Mouse (Mus musculus) midbrain, embryonic 12.5 days (tissue): ENCODE measurements around the gene S100pbp. TPM values are rescaled to one million over a fixed set of nuclear protein-coding genes. Genes with fewer than 3 reads are reported as not detected.

Experiments used
- ATAC-seq: fragments of 200-750 bp; cut with Nextera tagmentation; 2 replicates; pipeline ENCODE4 v1.8.0; 2017; ENCODE audit warnings: low read depth, moderate TSS enrichment, moderate library complexity; ENCODE audit not compliant: low FRiP score
- H3K27ac ChIP-seq: fragments of 300-500 bp; sonication (generic); replicated peaks from 2 replicates; pipeline ENCODE4 v1.5.1; 2016; ENCODE audit warnings: mild to moderate bottlenecking
- H3K27me3 ChIP-seq: fragments of 300-500 bp; sonication (generic); 2 replicates; pipeline ENCODE4 v1.6.1; 2016; ENCODE audit warnings: mild to moderate bottlenecking
- H3K36me3 ChIP-seq: fragments of 300-500 bp; sonication (generic); 2 replicates; pipeline ENCODE4 v1.6.1; 2016
- H3K4me1 ChIP-seq: fragments of 300-500 bp; sonication (generic); 2 replicates; pipeline ENCODE4 v1.6.1; 2016
- H3K4me2 ChIP-seq: fragments of 300-500 bp; sonication (generic); replicated peaks from 2 replicates; pipeline ENCODE4 v1.6.1; 2016; ENCODE audit warnings: mild to moderate bottlenecking, moderate library complexity
- H3K4me3 ChIP-seq: fragments of 300-500 bp; sonication (generic); 2 replicates; pipeline ENCODE4 v1.5.1; 2016; ENCODE audit warnings: mild to moderate bottlenecking
- H3K9ac ChIP-seq: fragments of 300-500 bp; sonication (generic); replicated peaks from 2 replicates; pipeline ENCODE4 v1.6.1; 2016; ENCODE audit warnings: mild to moderate bottlenecking, moderate library complexity
- H3K9me3 ChIP-seq: fragments of 300-500 bp; sonication (generic); 2 replicates; pipeline ENCODE4 v1.6.1; 2016; ENCODE audit warnings: mild to moderate bottlenecking
- WGBS: fragments of 180-500 bp; shearing (Covaris S2); methylation state at CpG from one replicate; pipeline ENCODE4 v1.1.7; 2016; 5-methylcytosine and 5-hydroxymethylcytosine counted together
- polyA plus RNA-seq: library from polyadenylated mRNA; unstranded; fragments of >200 nt; fragmentation: Nextera tagmentation; extraction: Ambion mirVana; gene quantifications from 2 replicates; pipeline ENCODE4 v1.2.1, GENCODE M21; 2016

The S100pbp gene
- polyA plus RNA-seq, result 28.4 and 31.3 TPM in 2 replicates

DNA sequence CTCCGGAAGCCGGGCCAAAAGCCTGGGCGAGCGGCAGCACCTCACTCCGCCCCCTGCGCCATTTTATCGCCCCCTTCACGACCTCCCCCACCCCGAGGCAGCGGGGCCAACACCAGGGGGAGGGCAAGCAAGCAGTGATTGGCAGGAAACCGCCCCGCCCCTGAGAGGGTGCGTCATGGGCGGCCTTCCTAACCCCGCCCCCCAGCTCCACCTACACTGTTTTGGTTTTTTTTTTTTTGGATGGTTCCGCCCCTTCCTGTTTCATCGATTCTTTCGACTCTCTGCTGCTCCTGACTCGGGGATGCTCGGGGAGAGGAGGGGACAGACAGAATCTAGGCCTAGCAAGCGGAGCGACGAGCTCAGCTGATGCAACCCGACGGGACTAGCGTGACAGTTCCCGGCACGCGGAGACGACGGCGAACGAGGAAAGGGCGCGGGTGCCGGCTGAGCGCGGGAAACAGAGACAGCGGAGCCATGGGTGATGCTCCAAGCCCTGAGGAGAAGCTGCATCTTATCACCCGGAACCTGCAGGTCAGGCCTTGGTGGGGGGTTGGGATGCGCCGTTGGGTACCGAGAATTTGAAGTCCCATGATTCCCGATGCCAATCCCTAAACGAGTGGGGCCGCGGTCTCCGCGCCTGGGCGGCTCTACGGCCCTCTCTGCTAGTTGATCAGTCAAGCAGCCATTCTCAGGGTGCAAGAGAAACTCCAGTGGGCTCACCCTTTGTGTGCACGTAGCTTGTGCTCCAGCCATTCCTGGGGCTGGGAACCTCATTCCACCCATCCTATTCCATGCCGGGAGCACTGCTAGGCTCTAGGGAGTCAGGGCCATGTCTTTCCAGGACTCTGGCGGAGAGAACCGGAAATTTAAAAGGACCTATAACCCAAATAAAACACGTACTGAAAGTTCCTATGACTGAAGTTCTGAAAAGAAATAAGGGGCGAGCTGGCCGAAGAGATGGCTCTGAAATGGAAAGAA is at the start of gene S100pbp, which contains the start of gene Yars:
Gene S100pbp, minus strand, starts transcription at position 186 of the 978 bp plus-strand sequence.
Gene Yars, plus strand, starts transcription at position 219 of the 978 bp plus-strand sequence.
- no peaks in the 10 kb centered on the region for H3K9me3 ChIP-seq
- H3K27ac ChIP-seq, result peak within 1 kb of the TSS; percentile 89
- peak within 1 kb of the TSS; percentile 85 for H3K4me2 ChIP-seq
- peak within 1 kb of the TSS; percentile 88 for H3K4me3 ChIP-seq
- H3K9ac ChIP-seq, result peak within 1 kb of the TSS; percentile 89
- H3K4me1 ChIP-seq, result peaks cover 23% of the 10 kb centered on the region
- peak; percentile 86 for ATAC-seq
- WGBS, result under 1% methylated on average over 57 of the region's 58 CpGs
- no peaks in the 10 kb centered on the region for H3K27me3 ChIP-seq
- H3K36me3 ChIP-seq, result peaks cover 8% of the 10 kb centered on the region; the same call in 1 of the 2 replicates

DNA sequence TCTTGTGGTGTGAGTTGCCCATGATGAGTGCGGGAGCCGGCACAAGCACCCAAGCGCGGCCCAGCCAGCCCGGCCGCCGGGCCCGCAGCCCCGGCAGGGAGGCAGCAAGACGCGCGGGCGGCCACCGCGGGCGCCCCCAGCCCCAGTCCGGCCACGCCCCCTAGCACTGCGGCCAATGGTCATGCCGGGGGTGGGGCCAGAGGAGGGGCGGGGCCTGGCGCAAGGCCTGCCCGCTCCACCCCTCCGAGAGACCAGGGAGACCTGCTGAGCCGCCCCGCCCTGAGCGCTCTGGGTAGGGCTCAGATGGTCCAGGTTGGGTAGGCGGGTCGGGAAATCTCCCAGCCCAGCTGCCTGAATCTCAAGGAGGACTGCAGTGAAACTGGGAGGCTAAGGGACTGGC is 49.5 kb upstream of the S100pbp start:
- Histone ChIP-seq H3K4me1 (peaks cover 47% of the 10 kb centered on the region), H3K9ac (peak overlapping the region; percentile 75)

GRCm38 (mm10) chr4:129238579-129239016 is 49.1 kb upstream of the S100pbp start:
- Histone ChIP-seq H3K4me3 (peak overlapping the region; percentile 78), H3K9me3 (no peaks in the 10 kb centered on the region), H3K9ac (peak overlapping the region; percentile 75), H3K27me3 (peaks cover 3% of the 10 kb centered on the region; the same call in 1 of the 2 replicates), H3K36me3 (no peaks in the 10 kb centered on the region), H3K4me2 (peak overlapping the region; percentile 89), H3K27ac (peak overlapping the region; percentile 40; the same call in 1 of the 2 replicates), H3K4me1 (peaks cover 47% of the 10 kb centered on the region)
- under 1% methylated on average over 22 of the region's 23 CpGs for WGBS
- peak; percentile 66 for ATAC-seq

More for the DNA sequence above, 49.5 kb upstream of the S100pbp start:
- Histone ChIP-seq H3K4me3 (peak overlapping the region; percentile 78), H3K9me3 (no peaks in the 10 kb centered on the region), H3K36me3 (no peaks in the 10 kb centered on the region), H3K4me2 (peak overlapping the region; percentile 89), H3K27me3 (peaks cover 3% of the 10 kb centered on the region; the same call in 1 of the 2 replicates), H3K27ac (peak overlapping the region; percentile 40; the same call in 1 of the 2 replicates)
- WGBS, result under 1% methylated on average over 21 of the region's 29 CpGs
- ATAC-seq, result peak; percentile 88

- no peak overlapping the region for H3K27ac ChIP-seq
- H3K36me3 ChIP-seq, result no peaks in the 10 kb centered on the region
- peak overlapping the region; percentile 78 for H3K4me3 ChIP-seq
- ATAC-seq, result no peak
- peaks cover 3% of the 10 kb centered on the region; the same call in 1 of the 2 replicates for H3K27me3 ChIP-seq
- H3K9ac ChIP-seq, result peak overlapping the region; percentile 75
- no peaks in the 10 kb centered on the region for H3K9me3 ChIP-seq
- peak overlapping the region; percentile 89 for H3K4me2 ChIP-seq
- WGBS, result 4% methylated on average over 21 of the region's 21 CpGs
- H3K4me1 ChIP-seq, result peaks cover 44% of the 10 kb centered on the region
These were observed 48.4 kb upstream of the S100pbp start for GRCm38 (mm10) chr4:129237843-129238441.

DNA sequence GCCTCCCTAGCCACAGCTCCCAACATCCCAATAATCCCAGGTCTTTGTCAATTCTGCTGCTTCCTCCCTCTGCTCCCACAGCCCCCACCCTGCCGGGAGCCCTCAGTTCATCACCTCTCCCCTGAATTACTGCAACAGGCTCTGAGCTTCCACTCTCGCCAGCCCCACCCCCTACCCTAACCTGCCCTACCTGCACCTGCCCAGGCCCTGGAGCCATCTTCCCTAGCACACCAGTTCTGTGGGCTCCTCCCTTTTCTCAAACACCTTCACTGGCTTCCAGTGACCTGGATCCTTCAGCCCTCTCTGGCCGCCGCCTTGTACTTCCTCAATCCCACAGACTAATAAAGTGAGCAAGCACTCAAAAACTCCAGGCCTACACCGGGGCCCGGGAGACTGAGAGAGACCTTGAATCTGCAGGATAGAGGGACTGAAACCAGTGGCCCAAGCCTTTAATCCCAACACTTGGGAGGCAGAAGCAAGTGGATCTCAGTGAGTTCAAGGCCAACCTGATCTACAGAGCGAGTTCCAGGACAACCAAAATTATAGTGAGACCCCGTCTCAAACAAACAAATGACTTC is 46.8 kb upstream of the S100pbp start:
- Histone ChIP-seq H3K27ac (no peak overlapping the region), H3K9me3 (no peaks in the 10 kb centered on the region), H3K4me3 (no peak overlapping the region), H3K4me1 (peaks cover 34% of the 10 kb centered on the region), H3K36me3 (no peaks in the 10 kb centered on the region), H3K4me2 (no peak overlapping the region), H3K27me3 (peaks cover 3% of the 10 kb centered on the region; the same call in 1 of the 2 replicates), H3K9ac (no peak overlapping the region)
- no peak for ATAC-seq
- 77% methylated on average over 8 of the region's 8 CpGs for WGBS

DNA sequence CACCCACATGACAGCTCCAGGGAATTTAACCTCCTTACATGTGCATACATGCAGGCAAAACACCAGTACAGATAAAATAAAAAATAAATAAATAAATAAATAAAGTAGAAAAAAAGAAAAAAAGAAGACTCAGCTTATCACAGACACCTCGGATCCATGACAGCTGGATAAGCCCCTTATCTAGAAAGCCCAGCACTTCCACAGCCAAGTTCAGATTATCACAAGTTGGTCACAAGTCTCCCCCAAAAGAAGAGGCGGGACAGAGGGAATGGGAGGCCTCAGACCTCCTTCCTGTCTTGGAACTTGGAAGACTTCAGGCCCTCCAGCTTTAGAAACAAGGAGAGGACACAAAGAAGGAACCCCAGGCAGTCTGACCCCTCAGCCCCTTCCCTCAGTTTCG is 45.6 kb upstream of the S100pbp start:
- Histone ChIP-seq H3K4me1 (peaks cover 34% of the 10 kb centered on the region), H3K27me3 (peaks cover 3% of the 10 kb centered on the region; the same call in 1 of the 2 replicates), H3K27ac (no peak overlapping the region), H3K4me2 (no peak overlapping the region), H3K36me3 (no peaks in the 10 kb centered on the region), H3K9ac (no peak overlapping the region), H3K9me3 (no peaks in the 10 kb centered on the region), H3K4me3 (no peak overlapping the region)
- ATAC-seq, result no peak
- 68% methylated on average over 3 of the region's 3 CpGs for whole genome bisulfite sequencing

GRCm38 (mm10) chr4:129234488-129234887 is 45.0 kb upstream of the S100pbp start:
- H3K4me1 ChIP-seq, result peaks cover 34% of the 10 kb centered on the region
- ATAC-seq, result no peak
- H3K9me3 ChIP-seq, result no peaks in the 10 kb centered on the region
- H3K4me3 ChIP-seq, result no peak overlapping the region
- WGBS, result 83% methylated on average over 7 of the region's 7 CpGs
- H3K27ac ChIP-seq, result no peak overlapping the region
- H3K9ac ChIP-seq, result no peak overlapping the region
- H3K4me2 ChIP-seq, result no peak overlapping the region
- H3K36me3 ChIP-seq, result no peaks in the 10 kb centered on the region
- H3K27me3 ChIP-seq, result peaks cover 3% of the 10 kb centered on the region; the same call in 1 of the 2 replicates

DNA sequence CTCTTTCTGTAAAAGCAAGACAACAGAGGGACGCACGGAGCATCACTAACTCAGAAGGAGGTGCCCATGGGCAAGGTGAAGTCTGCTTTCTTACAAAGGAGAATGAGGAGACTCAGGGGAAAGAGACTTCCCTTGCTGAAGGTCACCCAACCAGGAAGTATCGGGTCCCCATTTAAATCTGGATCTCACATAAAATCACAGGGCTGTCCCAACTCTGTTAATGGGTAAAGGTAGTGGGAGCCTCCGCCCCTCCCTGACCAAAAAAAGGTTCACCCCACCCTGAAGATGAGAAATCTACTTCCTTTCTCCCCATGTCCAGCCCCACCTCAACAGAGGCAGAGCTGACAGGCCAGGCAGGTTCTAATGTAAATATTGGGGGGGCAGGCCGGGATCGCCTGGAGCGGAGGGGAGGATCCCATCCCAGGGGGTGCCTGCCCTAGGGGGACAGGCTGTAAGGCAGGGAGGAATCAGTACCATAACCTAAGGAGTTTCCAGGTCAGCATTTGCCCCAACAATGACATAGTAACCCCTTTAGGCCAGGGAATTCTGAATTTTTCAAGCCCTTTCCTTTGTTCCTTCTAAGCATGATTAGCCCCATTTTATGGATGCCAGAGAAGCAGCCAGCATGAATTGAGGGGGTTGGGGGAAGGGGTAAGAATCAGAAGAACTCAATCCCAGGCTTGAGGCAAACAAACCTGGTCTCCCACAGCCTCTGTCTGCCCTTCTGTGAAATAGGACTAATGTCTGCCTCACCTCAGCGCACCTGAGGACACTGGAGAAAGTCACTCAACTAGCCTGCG is 43.2 kb upstream of the S100pbp start:
- WGBS, result 69% methylated on average over 9 of the region's 9 CpGs
- peaks cover 25% of the 10 kb centered on the region for H3K4me1 ChIP-seq
- no peak for ATAC-seq

GRCm38 (mm10) chr4:129231594-129232450 is 42.3 kb upstream of the S100pbp start:
- Histone ChIP-seq H3K4me1 (peaks cover 25% of the 10 kb centered on the region), H3K9me3 (no peaks in the 10 kb centered on the region), H3K36me3 (no peaks in the 10 kb centered on the region), H3K4me2 (no peak overlapping the region), H3K4me3 (no peak overlapping the region), H3K9ac (0 out of 2 replicates have a peak overlapping the region, but pooled peaks have one; percentile 15), H3K27me3 (peaks cover 5% of the 10 kb centered on the region; the same call in 1 of the 2 replicates), H3K27ac (no peak overlapping the region)
- WGBS, result 69% methylated on average over 12 of the region's 12 CpGs
- ATAC-seq, result no peak

More for the DNA sequence above, 43.2 kb upstream of the S100pbp start:
- H3K4me2 ChIP-seq, result no peak overlapping the region
- no peak overlapping the region for H3K27ac ChIP-seq
- H3K9me3 ChIP-seq, result no peaks in the 10 kb centered on the region
- H3K9ac ChIP-seq, result no peak overlapping the region
- peaks cover 5% of the 10 kb centered on the region; the same call in 1 of the 2 replicates for H3K27me3 ChIP-seq
- H3K36me3 ChIP-seq, result no peaks in the 10 kb centered on the region
- no peak overlapping the region for H3K4me3 ChIP-seq

- no peak overlapping the region for H3K4me2 ChIP-seq
- ATAC-seq, result no peak
- WGBS, result 57% methylated on average over 8 of the region's 8 CpGs
- no peaks in the 10 kb centered on the region for H3K9me3 ChIP-seq
- H3K4me3 ChIP-seq, result no peak overlapping the region
- H3K36me3 ChIP-seq, result no peaks in the 10 kb centered on the region
- peaks cover 33% of the 10 kb centered on the region for H3K4me1 ChIP-seq
- H3K9ac ChIP-seq, result no peak overlapping the region
- no peak overlapping the region for H3K27ac ChIP-seq
- peaks cover 7% of the 10 kb centered on the region for H3K27me3 ChIP-seq
These were observed 41.4 kb upstream of the S100pbp start for GRCm38 (mm10) chr4:129230926-129231325.
